Mouse (Mus musculus) liver, postnatal 0 days (tissue): ENCODE data around the gene Gnb4. TPM values are rescaled to one million over a fixed set of nuclear protein-coding genes. Genes with fewer than 3 reads are reported as not detected.

ENCODE experiments used
- ATAC-seq: fragments of 200-750 bp; cut with Nextera tagmentation; 2 replicates; pipeline ENCODE4 v1.8.0; 2017; ENCODE audit warnings: mild to moderate bottlenecking, moderate library complexity
- DNase-seq: peaks from one replicate; pipeline ENCODE4 v3.0.0-alpha.2; 2016
- H3K27ac ChIP-seq: fragments of 300-500 bp; sonication (generic); 2 replicates; pipeline ENCODE4 v1.5.1; 2014; ENCODE audit warnings: antibody characterized with exemption, moderate library complexity, mild to moderate bottlenecking, low read depth
- H3K27me3 ChIP-seq: fragments of 300-500 bp; sonication (generic); 2 replicates; pipeline ENCODE4 v1.6.1; 2014; ENCODE audit warnings: low read length, control low read depth, mixed read lengths; ENCODE audit not compliant: insufficient read depth
- H3K36me3 ChIP-seq: fragments of 300-500 bp; sonication (generic); replicated peaks from 2 replicates; pipeline ENCODE4 v1.6.1; 2014; ENCODE audit warnings: mild to moderate bottlenecking, control low read depth, low read length, moderate library complexity, mixed read lengths; ENCODE audit not compliant: insufficient read depth
- H3K4me1 ChIP-seq: fragments of 300-500 bp; sonication (generic); 2 replicates; pipeline ENCODE4 v1.6.1; 2014; ENCODE audit warnings: antibody characterized with exemption, mild to moderate bottlenecking, control low read depth; ENCODE audit not compliant: insufficient read depth
- H3K4me2 ChIP-seq: fragments of 300-500 bp; sonication (generic); 2 replicates; pipeline ENCODE4 v1.6.1; 2014; ENCODE audit warnings: low read depth, mild to moderate bottlenecking, low read length, moderate library complexity, mixed read lengths
- H3K4me3 ChIP-seq: fragments of 300-500 bp; sonication (generic); 2 replicates; pipeline ENCODE4 v1.5.1; 2014; ENCODE audit warnings: low read depth, low read length
- H3K9ac ChIP-seq: fragments of 300-500 bp; sonication (generic); replicated peaks from 2 replicates; pipeline ENCODE4 v1.6.1; 2014; ENCODE audit warnings: mild to moderate bottlenecking, moderate library complexity
- H3K9me3 ChIP-seq: fragments of 300-500 bp; sonication (generic); 2 replicates; pipeline ENCODE4 v1.6.1; 2016; ENCODE audit warnings: mild to moderate bottlenecking, control low read depth, low read length, mixed read lengths
- CTCF ChIP-seq: sonication (generic); IDR thresholded peaks from 2 replicates; pipeline ENCODE4 v1.5.1; 2016; ENCODE audit warnings: antibody characterized with exemption, low read depth
- EP300 ChIP-seq: IDR thresholded peaks from 2 replicates; pipeline ENCODE4 v1.6.1; 2016; ENCODE audit warnings: antibody characterized with exemption, low read depth, mild to moderate bottlenecking
- WGBS: fragments of 180-500 bp; shearing (Covaris S2); extraction: QIAGEN DNeasy Blood & Tissue Kit; methylation state at CpG from one replicate; pipeline ENCODE4 v1.1.7; 2014; ENCODE audit not compliant: insufficient replicate concordance; 5-methylcytosine and 5-hydroxymethylcytosine counted together
- polyA plus RNA-seq: library from polyadenylated mRNA; unstranded; fragments of >200 nt; fragmentation: Nextera tagmentation; extraction: Ambion mirVana; gene quantifications from 2 replicates; pipeline ENCODE4 v1.2.1, GENCODE M21; 2015

The Gnb4 gene
- polyA plus RNA-seq, 1 experiment from 2014 or later = 6.7 TPM

DNA sequence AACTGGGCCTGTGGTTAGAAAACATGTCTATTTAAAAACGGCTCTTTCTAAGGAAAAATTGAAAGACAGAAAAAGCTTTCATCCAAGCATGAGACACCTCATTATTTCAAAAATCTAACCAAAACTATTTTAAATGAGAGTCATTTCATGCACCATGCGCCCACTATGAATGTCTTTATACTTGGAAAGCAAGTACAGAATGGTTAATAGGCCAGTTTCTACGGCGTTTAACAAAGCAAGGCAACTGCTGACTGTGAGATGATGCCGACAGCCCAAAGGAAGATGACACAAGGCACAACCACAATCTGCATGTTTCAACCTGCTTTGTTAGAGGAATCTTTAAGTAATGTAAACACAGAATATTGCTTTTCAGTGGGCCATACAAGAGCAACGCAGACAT, 25.7 kb upstream of the Gnb4 start:
- DNase-seq (no peak), ATAC-seq (no peak)
- 87% methylated on average over 6 of the region's 6 CpGs for WGBS
- Histone ChIP-seq H3K9me3 (no peaks in the 10 kb centered on the region), H3K27me3 (no peaks in the 10 kb centered on the region), H3K4me1 (no peaks in the 10 kb centered on the region), H3K27ac (no peak overlapping the region), H3K9ac (no peak overlapping the region), H3K4me3 (no peak overlapping the region), H3K36me3 (no peaks in the 10 kb centered on the region), H3K4me2 (no peak overlapping the region)
- no peak for TF ChIP-seq EP300
- TF ChIP-seq CTCF = no peak

DNA sequence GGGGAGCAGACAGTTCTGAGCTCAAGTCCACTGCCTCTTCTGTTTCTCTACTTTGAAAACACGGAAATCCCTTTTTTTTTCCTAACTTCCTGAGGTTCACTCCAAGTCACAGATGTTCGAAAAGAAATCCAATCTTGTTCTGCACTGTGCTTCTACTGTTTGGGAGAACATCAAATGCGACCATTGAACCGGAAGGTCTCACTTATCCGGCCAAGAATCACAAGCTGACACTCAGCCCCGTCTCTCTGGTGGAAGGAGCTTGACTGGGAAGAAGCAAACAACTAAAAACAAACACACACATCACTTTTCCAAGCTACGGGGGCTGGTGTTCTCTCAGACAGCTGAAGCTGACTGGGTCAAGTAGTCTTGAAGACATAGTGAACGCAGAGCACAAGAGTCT, 21.9 kb upstream of the Gnb4 start:
- H3K27ac ChIP-seq = no peak overlapping the region
- no peak for TF ChIP-seq EP300
- TF ChIP-seq CTCF = no peak
- DNase-seq (no peak), ATAC-seq (no peak)
- no peaks in the 10 kb centered on the region for H3K27me3 ChIP-seq
- no peak overlapping the region for H3K9ac ChIP-seq
- no peak overlapping the region for H3K4me2 ChIP-seq
- no peaks in the 10 kb centered on the region for H3K4me1 ChIP-seq
- H3K36me3 ChIP-seq = no peaks in the 10 kb centered on the region
- H3K9me3 ChIP-seq = no peaks in the 10 kb centered on the region
- no peak overlapping the region for H3K4me3 ChIP-seq
- 41% methylated on average over 8 of the region's 8 CpGs for WGBS

DNA sequence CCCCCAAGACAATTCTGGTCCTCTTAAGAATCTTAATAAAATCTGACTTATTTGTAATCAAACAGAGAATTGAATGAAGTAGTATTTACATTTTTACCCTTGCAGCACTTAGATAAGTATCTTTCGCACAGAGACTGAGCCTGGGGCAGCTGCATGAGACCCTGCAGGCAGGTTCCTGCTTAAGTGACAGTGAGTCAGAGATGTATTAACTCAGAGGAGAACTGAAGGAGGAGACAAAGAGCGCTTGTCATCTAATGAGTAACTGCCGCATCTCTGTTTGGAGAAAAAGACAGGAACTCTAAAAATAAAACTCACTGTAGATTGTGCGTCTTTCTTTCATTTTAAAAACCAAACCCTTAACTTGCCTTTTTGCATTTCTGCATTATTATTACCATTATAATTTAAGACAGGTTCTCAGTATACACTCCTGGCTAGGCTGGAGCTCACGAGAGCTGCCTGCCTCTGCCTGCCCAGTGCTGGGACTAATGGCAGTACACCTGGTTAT, 16.4 kb upstream of the Gnb4 start:
- no peaks in the 10 kb centered on the region for H3K36me3 ChIP-seq
- no peak for ATAC-seq
- no peaks in the 10 kb centered on the region for H3K9me3 ChIP-seq
- no peak overlapping the region for H3K27ac ChIP-seq
- no peaks in the 10 kb centered on the region for H3K4me1 ChIP-seq
- H3K4me2 ChIP-seq = no peak overlapping the region
- H3K27me3 ChIP-seq = no peaks in the 10 kb centered on the region
- no peak overlapping the region for H3K4me3 ChIP-seq
- 29% methylated on average over 5 of the region's 5 CpGs for WGBS
- no peak overlapping the region for H3K9ac ChIP-seq
- TF ChIP-seq EP300 = no peak
- no peak for TF ChIP-seq CTCF
- no peak for DNase-seq

DNA sequence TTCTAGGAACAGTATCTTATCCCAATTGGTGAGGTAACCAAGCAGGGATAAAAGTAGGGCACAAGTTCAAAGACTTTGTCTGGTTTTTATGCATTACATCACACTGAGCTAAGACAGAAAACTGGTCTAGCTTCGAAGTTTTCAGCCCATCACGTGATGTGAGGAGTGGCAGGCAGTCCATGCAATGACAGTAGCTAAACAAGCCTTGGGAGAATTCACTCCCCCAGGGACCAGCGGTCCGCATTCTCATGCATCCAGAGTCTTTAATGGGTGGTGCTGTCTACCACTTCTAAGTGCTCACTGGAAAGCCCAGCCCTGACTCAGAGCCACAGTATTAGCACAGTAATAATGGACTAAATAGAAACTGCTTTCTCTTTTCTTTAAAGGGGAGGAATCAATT, 13.8 kb upstream of the Gnb4 start:
- TF ChIP-seq CTCF (no peak), EP300 (no peak)
- H3K27ac ChIP-seq = no peak overlapping the region
- no peak overlapping the region for H3K9ac ChIP-seq
- no peaks in the 10 kb centered on the region for H3K27me3 ChIP-seq
- ATAC-seq (no peak), DNase-seq (no peak)
- H3K9me3 ChIP-seq = no peaks in the 10 kb centered on the region
- no peak overlapping the region for H3K4me2 ChIP-seq
- H3K4me3 ChIP-seq = no peak overlapping the region
- 71% methylated on average over 4 of the region's 4 CpGs for WGBS
- H3K36me3 ChIP-seq = no peaks in the 10 kb centered on the region
- H3K4me1 ChIP-seq = no peaks in the 10 kb centered on the region

DNA sequence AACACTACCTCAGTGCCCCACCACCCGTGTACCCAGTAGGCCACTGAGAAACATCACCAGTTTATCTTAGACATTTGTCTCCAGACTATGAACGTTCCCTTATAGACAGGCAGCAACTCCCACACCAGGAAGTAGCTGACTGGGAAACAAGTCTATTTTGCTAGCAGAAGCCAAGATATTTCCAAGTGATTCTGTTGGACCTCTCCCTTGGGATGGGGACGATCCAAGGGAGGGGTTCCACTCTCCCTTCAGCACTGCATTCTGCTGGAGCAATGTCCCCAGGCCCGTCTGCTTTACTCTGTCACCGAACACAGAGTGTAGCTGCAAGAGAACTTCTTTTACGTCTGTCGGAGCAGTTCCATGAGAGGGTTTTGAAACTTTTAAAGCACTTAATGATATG, 11.8 kb upstream of the Gnb4 start:
- WGBS = 73% methylated on average over 7 of the region's 7 CpGs
- H3K9ac ChIP-seq = no peak overlapping the region
- DNase-seq (no peak), ATAC-seq (no peak)
- no peaks in the 10 kb centered on the region for H3K36me3 ChIP-seq
- H3K4me1 ChIP-seq = no peaks in the 10 kb centered on the region
- no peaks in the 10 kb centered on the region for H3K9me3 ChIP-seq
- H3K27ac ChIP-seq = no peak overlapping the region
- H3K4me2 ChIP-seq = no peak overlapping the region
- no peak overlapping the region for H3K4me3 ChIP-seq
- no peak for TF ChIP-seq EP300
- no peak for TF ChIP-seq CTCF
- H3K27me3 ChIP-seq = no peaks in the 10 kb centered on the region

DNA sequence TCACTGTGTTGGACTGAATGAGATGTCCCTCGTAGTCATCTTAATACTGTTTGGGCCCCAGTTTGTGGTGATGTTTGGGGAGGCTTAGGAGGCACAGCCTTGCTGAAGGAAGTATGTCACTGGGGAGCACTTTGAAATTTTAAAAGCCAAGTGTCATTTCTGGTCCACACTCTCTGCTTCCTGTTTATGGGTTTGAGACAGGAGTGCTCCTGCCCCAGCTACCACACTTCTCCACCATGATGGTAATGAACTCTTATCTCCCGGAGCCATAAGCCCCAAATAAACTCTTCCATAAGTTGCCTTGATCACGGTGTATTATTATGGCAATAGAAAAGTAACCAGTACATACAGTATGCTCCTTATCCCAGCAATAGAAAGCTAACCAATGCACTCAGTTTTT, 5.7 kb upstream of the Gnb4 start:
- H3K27ac ChIP-seq = no peak overlapping the region
- no peaks in the 10 kb centered on the region for H3K27me3 ChIP-seq
- H3K9ac ChIP-seq = no peak overlapping the region
- no peak for TF ChIP-seq EP300
- TF ChIP-seq CTCF = no peak
- H3K4me1 ChIP-seq = no peaks in the 10 kb centered on the region
- ATAC-seq = no peak
- H3K9me3 ChIP-seq = no peaks in the 10 kb centered on the region
- no peak for DNase-seq
- no peak overlapping the region for H3K4me2 ChIP-seq
- no peaks in the 10 kb centered on the region for H3K36me3 ChIP-seq
- WGBS = 79% methylated on average over 3 of the region's 3 CpGs
- H3K4me3 ChIP-seq = no peak overlapping the region

DNA sequence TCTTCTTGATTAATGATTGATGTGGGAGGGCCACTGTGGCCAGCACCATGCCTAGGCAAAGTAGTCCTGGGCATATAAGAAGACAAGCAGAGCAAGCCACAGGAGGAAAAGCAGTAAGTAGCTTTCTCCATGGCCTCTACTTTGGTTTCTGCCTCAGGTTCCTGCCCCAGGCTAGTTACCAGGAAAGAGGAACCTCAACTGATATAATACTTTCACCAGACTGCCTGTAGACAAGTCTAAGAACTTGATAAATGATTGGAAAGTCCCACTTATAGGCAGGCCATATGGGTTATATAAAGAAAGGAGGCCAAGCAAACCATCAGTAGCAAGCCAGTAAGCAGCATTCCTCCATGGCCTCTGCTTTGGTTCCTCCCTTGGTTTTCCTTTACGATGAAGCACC, 5.3 kb upstream of the Gnb4 start:
- Histone ChIP-seq H3K4me2 (no peak overlapping the region), H3K27me3 (0 out of 2 replicates have a peak, but pooled peaks cover 2% of the 10 kb centered on the region), H3K9me3 (no peaks in the 10 kb centered on the region), H3K4me3 (no peak overlapping the region), H3K36me3 (no peaks in the 10 kb centered on the region), H3K9ac (no peak overlapping the region), H3K27ac (no peak overlapping the region), H3K4me1 (no peaks in the 10 kb centered on the region)
- ATAC-seq = no peak
- DNase-seq = no peak
- WGBS = 73% methylated on average over 1 of the region's 1 CpGs
- TF ChIP-seq EP300 (no peak), CTCF (no peak)
